Mouse (Mus musculus) G1E (cell line): ENCODE results near the gene Tpte.

Experiments used
- CTCF ChIP-seq: IDR thresholded peaks from 2 replicates; pipeline ENCODE4 v1.5.1; 2012; ENCODE audit warnings: low read depth, low read length, inconsistent platforms, mixed read lengths
- GATA1 ChIP-seq: IDR thresholded peaks from 2 replicates; pipeline ENCODE4 v1.6.1; 2012; ENCODE audit warnings: borderline replicate concordance, low read length, inconsistent platforms, mixed read lengths

DNA sequence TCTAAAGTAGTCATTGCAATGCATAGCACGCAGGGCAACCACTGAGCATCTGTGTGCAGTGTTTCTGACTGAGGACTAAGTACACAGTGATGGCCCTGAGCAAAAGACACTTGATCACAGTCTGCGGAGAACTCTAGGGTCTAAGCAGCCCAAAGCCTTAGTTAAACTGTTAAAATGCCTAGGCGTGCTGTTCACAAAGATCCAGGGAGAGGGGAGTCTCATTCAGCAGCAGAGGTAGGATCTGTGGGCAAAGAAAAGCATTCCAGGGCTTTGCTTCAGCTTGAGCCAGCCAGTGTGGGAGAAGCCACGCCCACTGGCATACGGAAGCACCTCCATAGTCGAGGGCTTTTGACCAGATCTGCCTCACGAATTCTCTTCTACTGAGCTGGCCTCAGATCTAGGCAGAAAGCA, 19.7 kb downstream of the Tpte start:
- TF ChIP-seq CTCF (no peak), GATA1 (no peak)
